29 mouse cellular contexts compared by ENCODE assay signal in the genomic region with DNA sequence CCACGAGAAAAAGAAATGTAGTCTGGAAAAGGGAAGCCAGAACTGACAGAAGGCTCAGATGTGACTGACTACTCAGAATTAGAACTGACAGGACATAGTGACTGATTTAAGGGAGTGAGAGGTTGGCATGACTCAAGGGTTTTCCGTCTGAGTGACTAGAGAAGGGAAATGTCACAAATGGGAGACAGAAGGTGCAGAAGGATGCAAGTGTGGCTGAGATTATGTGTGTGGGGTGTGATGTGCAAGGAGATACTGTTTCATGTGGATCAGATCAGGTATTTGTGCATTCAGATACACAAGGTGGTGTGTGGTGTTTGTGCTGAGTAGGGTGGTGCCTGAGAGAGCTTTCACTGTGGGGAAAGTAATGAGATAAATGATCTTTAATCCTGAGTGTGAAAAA.
DNase-seq lines count a peak whose midpoint lies in the region; ATAC-seq lines count a peak whose summit lies in the region.
"Had no signal": no experiment of that assay in that cellular context is flagged by ENCODE, and none has a peak within 500 bp of the region (broad histone marks: within the 10 kb centered on the region; RNA-seq: fewer than 3 reads in every experiment).

No protein-coding gene starts in this region.

- no peak overlapping the region for H3K4me3 ChIP-seq in neural tube, embryonic 15.5 days (replicated peaks)
- H3K4me3 ChIP-seq: embryonic facial prominence, embryonic 10.5 days; heart, embryonic 15.5 days; limb, embryonic 10.5 days; liver, embryonic 15.5 days; myocyte; neural tube, embryonic 13.5 days had no signal

- no peak for DNase-seq in frontal cortex, postnatal 25 days (ENCODE audit: low spot score in 2 of 2)
- peak; percentile 88 for DNase-seq in brain, adult 2 months (ENCODE audit: low read depth, low spot score)
- DNase-seq in cerebellum, adult 11-12 months = peak; percentile 46
- DNase-seq in cerebellum, postnatal 14 days = peak; percentile 24 to 54
- no peak for DNase-seq in ovary, adult 18-20 months (ENCODE audit: low spot score)
- DNase-seq: adrenal gland, postnatal 36 days; heart, postnatal 36 days; kidney, adult 18-20 months; kidney, postnatal 10 days; liver; right cerebral cortex, postnatal 14 days; thymus, adult 2 months had no signal

- H3K4me2 ChIP-seq in neural tube, embryonic 15.5 days = no peak overlapping the region
- H3K4me2 ChIP-seq: heart, embryonic 15.5 days; hindbrain, embryonic 14.5 days; liver, embryonic 15.5 days; neural tube, embryonic 13.5 days had no signal

- no peaks in the 10 kb centered on the region for H3K36me3 ChIP-seq in neural tube, embryonic 15.5 days
- H3K36me3 ChIP-seq: embryonic facial prominence, embryonic 10.5 days; G1E; heart, embryonic 15.5 days; limb, embryonic 10.5 days; liver, embryonic 15.5 days; neural tube, embryonic 13.5 days had no signal

- H3K9ac ChIP-seq in neural tube, embryonic 15.5 days (replicated peaks) = no peak overlapping the region
- H3K9ac ChIP-seq: heart, embryonic 15.5 days; hindbrain, embryonic 14.5 days; liver, embryonic 15.5 days; neural tube, embryonic 13.5 days had no signal

- peak; percentile 62 for ATAC-seq in frontal cortex, adult (ENCODE audit: low TSS enrichment)
- ATAC-seq in neural tube, embryonic 15.5 days (ENCODE audit: low FRiP score) = no peak
- ATAC-seq: inflammation-experienced regulatory T-cells, adult 6 months; lung, postnatal 0 days; midbrain, embryonic 16.5 days; Patski had no signal

- no peak overlapping the region for H3K27ac ChIP-seq in neural tube, embryonic 15.5 days (replicated peaks)
- H3K27ac ChIP-seq: embryonic facial prominence, embryonic 10.5 days; heart, embryonic 15.5 days; hindbrain, embryonic 14.5 days; limb, embryonic 10.5 days; liver, embryonic 15.5 days; macrophage; neural tube, embryonic 13.5 days; stomach, postnatal 0 days had no signal

- no peaks in the 10 kb centered on the region for H3K4me1 ChIP-seq in neural tube, embryonic 15.5 days
- H3K4me1 ChIP-seq: embryonic facial prominence, embryonic 10.5 days; heart, embryonic 15.5 days; limb, embryonic 10.5 days; liver, embryonic 15.5 days; neural tube, embryonic 13.5 days had no signal

- H3K27me3 ChIP-seq in neural tube, embryonic 15.5 days (replicated peaks) = no peaks in the 10 kb centered on the region
- H3K27me3 ChIP-seq: CH12.LX; heart, embryonic 15.5 days; liver, embryonic 15.5 days; neural tube, embryonic 13.5 days had no signal

- 56% methylated on average over 2 of the region's 2 CpGs for WGBS in neural tube, embryonic 15.5 days

- H3K9me3 ChIP-seq in neural tube, embryonic 15.5 days (replicated peaks) = no peaks in the 10 kb centered on the region
- H3K9me3 ChIP-seq: embryonic facial prominence, embryonic 10.5 days; G1E; heart, embryonic 15.5 days; limb, embryonic 10.5 days; liver, embryonic 15.5 days; neural tube, embryonic 13.5 days had no signal

Comparison
In these comparisons a context has a peak if more than half of its experiments do, and no peak if none do; other contexts are left out.
1. DNase-seq: peak in brain, adult 2 months (single experiment), cerebellum, adult 11-12 months (single experiment) and cerebellum, postnatal 14 days (2 of 2); none in frontal cortex, postnatal 25 days (0 of 2) and ovary, adult 18-20 months (single experiment).